Mouse (Mus musculus) limb, embryonic 13.5 days (tissue): ENCODE data around the gene Wtap. TPM values are rescaled to one million over a fixed set of nuclear protein-coding genes. Genes with fewer than 3 reads are reported as not detected.

Experiments used
- ATAC-seq: fragments of 200-750 bp; cut with Nextera tagmentation; 2 replicates; pipeline ENCODE4 v1.8.0; 2017; ENCODE audit warnings: low read depth, moderate number of reproducible peaks, moderate TSS enrichment; ENCODE audit not compliant: low FRiP score
- H3K27ac ChIP-seq: fragments of 300-500 bp; sonication (generic); 2 replicates; pipeline ENCODE4 v1.5.1; 2015; ENCODE audit warnings: inconsistent platforms, mild to moderate bottlenecking, moderate library complexity
- H3K27me3 ChIP-seq: fragments of 300-500 bp; sonication (generic); 2 replicates; pipeline ENCODE4 v1.6.1; 2015; ENCODE audit warnings: mild to moderate bottlenecking, inconsistent platforms
- H3K36me3 ChIP-seq: fragments of 300-500 bp; sonication (generic); 2 replicates; pipeline ENCODE4 v1.6.1; 2015; ENCODE audit warnings: inconsistent platforms, mild to moderate bottlenecking, moderate library complexity
- H3K4me1 ChIP-seq: fragments of 300-500 bp; sonication (generic); 2 replicates; pipeline ENCODE4 v1.6.1; 2015; ENCODE audit warnings: inconsistent platforms
- H3K4me2 ChIP-seq: fragments of 300-500 bp; sonication (generic); replicated peaks from 2 replicates; pipeline ENCODE4 v1.6.1; 2015; ENCODE audit warnings: inconsistent platforms, mild to moderate bottlenecking, moderate library complexity
- H3K4me3 ChIP-seq: fragments of 300-500 bp; sonication (generic); 2 replicates; pipeline ENCODE4 v1.5.1; 2015; ENCODE audit warnings: moderate library complexity, mild to moderate bottlenecking, inconsistent platforms
- H3K9ac ChIP-seq: fragments of 300-500 bp; sonication (generic); 2 replicates; pipeline ENCODE4 v1.6.1; 2015; ENCODE audit warnings: mild to moderate bottlenecking, inconsistent platforms
- H3K9me3 ChIP-seq: fragments of 300-500 bp; sonication (generic); 2 replicates; pipeline ENCODE4 v1.6.1; 2016; ENCODE audit warnings: inconsistent platforms
- WGBS: fragments of 180-500 bp; shearing (Covaris S2); methylation state at CpG from one replicate; pipeline ENCODE4 v1.1.7; 2015; 5-methylcytosine and 5-hydroxymethylcytosine counted together
- polyA plus RNA-seq: library from polyadenylated mRNA; unstranded; fragments of >200 nt; fragmentation: Nextera tagmentation; extraction: Ambion mirVana; gene quantifications from 2 replicates; pipeline ENCODE4 v1.2.1, GENCODE M21; 2015

The Wtap gene
- polyA plus RNA-seq, 1 experiment from 2014 or later, result 173 TPM

- WGBS, result 88% methylated on average over 8 of the region's 8 CpGs
- Histone ChIP-seq H3K36me3 (peaks cover 59% of the 10 kb centered on the region), H3K27ac (no peak overlapping the region), H3K4me1 (no peaks in the 10 kb centered on the region), H3K4me2 (no peak overlapping the region), H3K9ac (no peak overlapping the region), H3K27me3 (no peaks in the 10 kb centered on the region), H3K4me3 (no peak overlapping the region), H3K9me3 (no peaks in the 10 kb centered on the region)
- no peak for ATAC-seq
Measured at GRCm38 (mm10) chr17:12925703-12926180, 68.2 kb downstream of the Wtap start.

GRCm38 (mm10) chr17:12925001-12925400 is 69.0 kb downstream of the Wtap start:
- H3K36me3 ChIP-seq, result peaks cover 67% of the 10 kb centered on the region
- H3K4me3 ChIP-seq, result no peak overlapping the region
- no peak overlapping the region for H3K4me2 ChIP-seq
- no peaks in the 10 kb centered on the region for H3K4me1 ChIP-seq
- H3K9ac ChIP-seq, result no peak overlapping the region
- no peaks in the 10 kb centered on the region for H3K9me3 ChIP-seq
- H3K27ac ChIP-seq, result no peak overlapping the region
- WGBS, result 89% methylated on average over 3 of the region's 3 CpGs
- ATAC-seq, result no peak
- no peaks in the 10 kb centered on the region for H3K27me3 ChIP-seq

GRCm38 (mm10) chr17:12921073-12921472 is 72.9 kb downstream of the Wtap start:
- ATAC-seq, result no peak
- 98% methylated on average over 1 of the region's 1 CpGs for WGBS

More at GRCm38 (mm10) chr17:12921073-12921472, 72.9 kb downstream of the Wtap start:
- H3K27me3 ChIP-seq, result no peaks in the 10 kb centered on the region
- peaks cover 71% of the 10 kb centered on the region for H3K36me3 ChIP-seq
- H3K4me3 ChIP-seq, result no peak overlapping the region
- peaks cover 8% of the 10 kb centered on the region for H3K4me1 ChIP-seq
- H3K27ac ChIP-seq, result no peak overlapping the region
- H3K4me2 ChIP-seq, result no peak overlapping the region
- H3K9ac ChIP-seq, result no peak overlapping the region
- H3K9me3 ChIP-seq, result no peaks in the 10 kb centered on the region

Other genes with a start within 250 kb of the Wtap start
- 48.7 and 51.5 TPM in 2 replicates for gene Igf2r, start 224.5 kb downstream of the Wtap start, polyA plus RNA-seq
- 1.7 and 2.4 TPM in 2 replicates for gene Mas1, start 126.0 kb downstream of the Wtap start, polyA plus RNA-seq
- 0.08 and 0.09 TPM in 2 replicates for gene Mrgprh, start 118.1 kb downstream of the Wtap start, polyA plus RNA-seq
- 1.8 and 2.4 TPM in 2 replicates for gene Pnldc1, start 83.9 kb downstream of the Wtap start, polyA plus RNA-seq
- 450 and 465 TPM in 2 replicates for gene Tcp1, start 78.5 kb downstream of the Wtap start, polyA plus RNA-seq
- 155 and 161 TPM in 2 replicates for gene Mrpl18, start 77.8 kb downstream of the Wtap start, polyA plus RNA-seq
- gene Acat3, start 53.6 kb downstream of the Wtap start, polyA plus RNA-seq, result 0.70 and 1.0 TPM in 2 replicates
- gene Acat2, start 33.4 kb downstream of the Wtap start, polyA plus RNA-seq, result 207 and 209 TPM in 2 replicates
- gene Sod2, start 12.7 kb upstream of the Wtap start, polyA plus RNA-seq, result 85.1 and 93.4 TPM in 2 replicates
- not detected in 2 replicates for gene Gpr31b, start 58.1 kb upstream of the Wtap start, polyA plus RNA-seq
- gene Tcp10b, start 66.9 kb upstream of the Wtap start, polyA plus RNA-seq, result 0.17 TPM in 1 of 2 replicates, not detected in the other
- 0.09 TPM in 1 of 2 replicates, not detected in the other for gene Unc93a, start 137.6 kb upstream of the Wtap start, polyA plus RNA-seq
- gene Smok2a, start 227.0 kb upstream of the Wtap start, polyA plus RNA-seq, result not detected in 2 replicates
- not detected in 2 replicates for gene Smok2b, start 236.1 kb upstream of the Wtap start, polyA plus RNA-seq